Mouse (Mus musculus) midbrain, embryonic 14.5 days (tissue): ENCODE measurements around the gene Rsph6a. TPM values are rescaled to one million over a fixed set of nuclear protein-coding genes. Genes with fewer than 3 reads are reported as not detected.

Experiments
- ATAC-seq: fragments of 200-750 bp; cut with Nextera tagmentation; 2 replicates; pipeline ENCODE4 v1.8.0; 2017; ENCODE audit warnings: moderate number of reproducible peaks, moderate library complexity; ENCODE audit not compliant: low FRiP score, low TSS enrichment
- DNase-seq: peaks from one replicate; pipeline ENCODE4 v3.0.0-alpha.2; 2015
- H3K27ac ChIP-seq: fragments of 300-500 bp; sonication (generic); replicated peaks from 2 replicates; pipeline ENCODE4 v1.5.1; 2014; ENCODE audit warnings: mild to moderate bottlenecking, low read depth, low read length, moderate library complexity
- H3K27me3 ChIP-seq: fragments of 300-500 bp; sonication (generic); 2 replicates; pipeline ENCODE4 v1.6.1; 2014; ENCODE audit warnings: low read length, control low read depth, mixed read lengths; ENCODE audit not compliant: control insufficient read depth, insufficient read depth
- H3K36me3 ChIP-seq: fragments of 300-500 bp; sonication (generic); 2 replicates; pipeline ENCODE4 v1.6.1; 2014; ENCODE audit warnings: low read length, control low read depth; ENCODE audit not compliant: control insufficient read depth, insufficient read depth
- H3K4me1 ChIP-seq: fragments of 300-500 bp; sonication (generic); 2 replicates; pipeline ENCODE4 v1.6.1; 2014; ENCODE audit warnings: mild to moderate bottlenecking, antibody characterized with exemption, low read length, control low read depth; ENCODE audit not compliant: control insufficient read depth, insufficient read depth
- H3K4me2 ChIP-seq: fragments of 300-500 bp; sonication (generic); 2 replicates; pipeline ENCODE4 v1.6.1; 2014; ENCODE audit warnings: mild to moderate bottlenecking, low read length, moderate library complexity
- H3K4me3 ChIP-seq: fragments of 300-500 bp; sonication (generic); replicated peaks from 2 replicates; pipeline ENCODE4 v1.5.1; 2014; ENCODE audit warnings: low read depth, low read length
- H3K9ac ChIP-seq: fragments of 300-500 bp; sonication (generic); replicated peaks from 2 replicates; pipeline ENCODE4 v1.6.1; 2014; ENCODE audit warnings: mild to moderate bottlenecking, low read length, moderate library complexity
- H3K9me3 ChIP-seq: fragments of 300-500 bp; sonication (generic); 2 replicates; pipeline ENCODE4 v1.6.1; 2016; ENCODE audit warnings: low read length, control low read depth, mixed read lengths; ENCODE audit not compliant: control insufficient read depth
- WGBS: fragments of 180-500 bp; shearing (Covaris S2); extraction: QIAGEN DNeasy Blood & Tissue Kit; methylation state at CpG from one replicate; pipeline ENCODE4 v1.1.7; 2014; 5-methylcytosine and 5-hydroxymethylcytosine counted together
- polyA plus RNA-seq: library from polyadenylated mRNA; unstranded; fragments of >200 nt; fragmentation: Nextera tagmentation; extraction: Ambion mirVana; gene quantifications from 2 replicates; pipeline ENCODE4 v1.2.1, GENCODE M21; 2014

The Rsph6a gene
- polyA plus RNA-seq, 1 experiment from 2014 or later: 0.21 TPM

DNA sequence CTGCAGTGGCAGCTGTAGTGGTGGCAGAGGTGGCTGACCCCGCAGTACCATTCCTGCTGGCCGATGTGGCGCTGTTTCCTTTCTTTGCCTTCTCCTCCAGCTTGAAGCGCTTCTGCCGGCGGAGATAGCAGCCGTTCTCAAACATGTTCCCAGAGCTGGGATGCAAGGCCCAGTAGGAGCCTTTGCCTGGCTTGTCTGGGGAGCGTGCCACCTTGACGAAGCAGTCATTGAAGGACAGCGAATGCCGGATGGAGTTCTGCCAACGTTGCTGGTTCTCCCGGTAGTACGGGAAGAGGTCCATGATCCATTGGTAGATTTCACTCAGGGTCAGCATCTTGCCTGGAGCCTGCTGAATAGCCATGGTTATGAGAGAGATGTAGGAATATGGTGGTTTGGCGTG, 40.0 kb upstream of the Rsph6a start:
- Histone ChIP-seq H3K9me3 (no peaks in the 10 kb centered on the region), H3K9ac (no peak overlapping the region), H3K4me3 (no peak overlapping the region), H3K36me3 (no peaks in the 10 kb centered on the region), H3K27me3 (no peaks in the 10 kb centered on the region), H3K27ac (no peak overlapping the region), H3K4me2 (no peak overlapping the region), H3K4me1 (peaks cover 8% of the 10 kb centered on the region; the same call in 1 of the 2 replicates)
- ATAC-seq: no peak
- no peak for DNase-seq
- 66% methylated on average over 15 of the region's 15 CpGs for WGBS

DNA sequence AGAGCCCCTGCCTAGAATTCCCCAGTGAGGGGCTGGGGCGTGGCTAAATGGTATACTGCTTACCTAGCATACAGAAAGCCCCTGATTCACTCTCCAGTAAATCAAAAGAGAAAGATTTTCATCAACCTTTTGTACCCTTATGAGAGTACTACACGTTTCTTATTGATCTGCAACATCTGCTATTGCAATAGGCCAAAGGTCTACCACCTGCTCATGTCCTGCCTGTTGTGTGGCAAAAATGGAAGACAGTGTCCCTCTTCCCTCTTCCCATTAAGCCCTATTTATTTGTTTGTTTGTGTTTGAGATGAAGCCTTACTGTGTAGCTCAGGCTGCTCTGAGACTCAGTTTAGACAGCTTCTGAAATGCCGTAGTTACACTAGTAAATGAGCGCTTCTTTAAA, 38.4 kb upstream of the Rsph6a start:
- H3K27me3 ChIP-seq: peaks cover 3% of the 10 kb centered on the region
- H3K4me1 ChIP-seq: peaks cover 8% of the 10 kb centered on the region; the same call in 1 of the 2 replicates
- no peak overlapping the region for H3K27ac ChIP-seq
- DNase-seq (no peak), ATAC-seq (no peak)
- WGBS: 87% methylated on average over 4 of the region's 4 CpGs
- H3K4me3 ChIP-seq: no peak overlapping the region
- no peak overlapping the region for H3K9ac ChIP-seq
- H3K36me3 ChIP-seq: no peaks in the 10 kb centered on the region
- no peak overlapping the region for H3K4me2 ChIP-seq
- H3K9me3 ChIP-seq: no peaks in the 10 kb centered on the region

- H3K9ac ChIP-seq: no peak overlapping the region
- no peaks in the 10 kb centered on the region for H3K9me3 ChIP-seq
- no peak for DNase-seq
- no peaks in the 10 kb centered on the region for H3K36me3 ChIP-seq
- H3K4me3 ChIP-seq: no peak overlapping the region
- 87% methylated on average over 7 of the region's 7 CpGs for WGBS
- peaks cover 15% of the 10 kb centered on the region for H3K27me3 ChIP-seq
- H3K4me1 ChIP-seq: no peaks in the 10 kb centered on the region
- H3K27ac ChIP-seq: no peak overlapping the region
- ATAC-seq: no peak
- no peak overlapping the region for H3K4me2 ChIP-seq
Measured at GRCm38 (mm10) chr7:19017909-19018308, 36.6 kb upstream of the Rsph6a start.

DNA sequence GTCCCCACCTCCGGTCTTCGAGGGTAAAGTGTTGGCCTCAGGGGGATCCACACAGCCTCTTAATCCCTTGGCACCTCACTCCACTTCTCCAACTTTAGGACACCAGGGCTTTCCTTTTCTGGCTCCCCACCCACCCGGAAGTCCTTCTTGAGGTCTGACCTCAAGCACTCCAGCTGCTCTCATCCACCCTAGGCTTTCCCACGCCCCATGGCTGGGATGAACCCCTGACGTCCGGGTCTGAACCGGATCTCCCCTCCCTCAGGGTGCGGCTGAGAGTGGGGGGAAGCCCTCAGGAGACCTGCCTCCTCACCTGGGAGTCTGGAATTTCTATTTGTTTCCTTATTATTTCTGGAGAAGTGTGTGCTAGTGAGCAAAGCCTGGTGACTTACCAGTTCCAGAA, 33.4 kb upstream of the Rsph6a start:
- 28% methylated on average over 8 of the region's 8 CpGs for WGBS
- Histone ChIP-seq H3K27me3 (peaks cover 24% of the 10 kb centered on the region), H3K4me2 (no peak overlapping the region), H3K27ac (no peak overlapping the region), H3K4me1 (peaks cover 10% of the 10 kb centered on the region; the same call in 1 of the 2 replicates), H3K36me3 (no peaks in the 10 kb centered on the region), H3K9me3 (no peaks in the 10 kb centered on the region), H3K4me3 (no peak overlapping the region), H3K9ac (no peak overlapping the region)
- no peak for DNase-seq
- no peak for ATAC-seq

- H3K27me3 ChIP-seq: peaks cover 24% of the 10 kb centered on the region
- peaks cover 10% of the 10 kb centered on the region; the same call in 1 of the 2 replicates for H3K4me1 ChIP-seq
- DNase-seq: no peak
- no peaks in the 10 kb centered on the region for H3K36me3 ChIP-seq
- ATAC-seq: no peak
- no peak overlapping the region for H3K27ac ChIP-seq
- no peak overlapping the region for H3K9ac ChIP-seq
- no peak overlapping the region for H3K4me3 ChIP-seq
- H3K4me2 ChIP-seq: no peak overlapping the region
- no peaks in the 10 kb centered on the region for H3K9me3 ChIP-seq
- 60% methylated on average over 18 of the region's 18 CpGs for WGBS
Measured at GRCm38 (mm10) chr7:19022189-19022958, 32.1 kb upstream of the Rsph6a start.

DNA sequence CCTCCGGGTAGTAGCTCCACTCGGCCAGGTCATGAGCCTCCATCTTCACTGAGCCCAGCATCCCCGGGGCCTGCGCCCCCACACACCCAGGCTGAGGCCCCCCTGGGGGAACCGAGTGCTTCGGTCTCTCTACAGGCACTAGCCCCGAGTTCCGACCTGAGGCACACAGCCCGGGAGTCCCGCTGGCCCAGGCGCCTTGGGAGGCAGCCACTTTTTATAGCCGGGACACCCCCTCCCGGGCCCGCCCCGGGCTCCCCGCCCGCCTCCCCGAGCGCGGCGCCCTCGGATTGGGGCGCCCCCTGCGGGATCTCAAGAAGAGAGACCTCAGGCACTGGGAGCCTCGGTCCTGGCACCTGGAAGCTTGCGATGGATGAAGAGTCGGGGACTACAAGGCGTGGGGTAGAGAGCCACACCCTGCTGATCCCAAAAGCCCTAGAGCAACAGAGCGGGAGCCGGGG, 31.1 kb upstream of the Rsph6a start, which contains the start of gene Foxa3:
Gene Foxa3, minus strand, starts transcription at position 182 of the 458 bp plus-strand sequence.
- Histone ChIP-seq H3K36me3 (no peaks in the 10 kb centered on the region), H3K27me3 (peaks cover 24% of the 10 kb centered on the region), H3K4me2 (peak within 1 kb of the TSS; percentile 90), H3K9ac (peak within 1 kb of the TSS; percentile 87), H3K9me3 (no peaks in the 10 kb centered on the region), H3K4me3 (peak within 1 kb of the TSS; percentile 82), H3K27ac (peak within 1 kb of the TSS; percentile 67), H3K4me1 (peaks cover 10% of the 10 kb centered on the region; the same call in 1 of the 2 replicates)
- 4% methylated on average over 29 of the region's 30 CpGs for WGBS
- ATAC-seq: 0 out of 2 replicates have a peak, but pooled peaks have one; percentile 12
- DNase-seq: no peak

DNA sequence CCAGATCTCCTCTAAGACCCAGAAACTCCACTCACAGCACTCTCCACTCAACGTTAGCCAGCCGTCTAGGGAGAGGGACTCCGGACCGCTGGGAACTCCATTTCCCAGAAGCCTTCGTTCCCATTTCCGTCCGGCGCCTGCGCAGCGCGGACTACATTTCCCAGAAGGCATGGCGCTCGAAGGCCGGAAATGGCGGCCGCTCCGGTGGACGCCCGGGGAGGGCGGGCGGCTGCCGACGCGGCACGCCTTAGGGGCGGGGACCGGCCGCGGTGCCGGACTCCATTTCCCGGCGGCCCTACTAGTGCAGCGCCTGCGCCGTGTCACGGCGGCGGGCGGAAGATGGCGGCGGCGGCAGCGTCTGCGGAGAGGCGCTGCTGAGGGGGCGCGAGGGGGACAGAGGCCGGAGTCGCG, 30.4 kb upstream of the Rsph6a start, which contains the start of gene Sympk:
Gene Sympk, plus strand, starts transcription at position 282 of the 411 bp plus-strand sequence.
- H3K9ac ChIP-seq: peak within 1 kb of the TSS; percentile 87
- H3K9me3 ChIP-seq: no peaks in the 10 kb centered on the region
- H3K4me3 ChIP-seq: peak within 1 kb of the TSS; percentile 82
- ATAC-seq (peak; percentile 96), DNase-seq (peak; percentile 99)
- H3K4me2 ChIP-seq: peak within 1 kb of the TSS; percentile 90
- H3K36me3 ChIP-seq: peaks cover 5% of the 10 kb centered on the region
- peaks cover 10% of the 10 kb centered on the region; the same call in 1 of the 2 replicates for H3K4me1 ChIP-seq
- H3K27me3 ChIP-seq: peaks cover 24% of the 10 kb centered on the region
- peak within 1 kb of the TSS; percentile 67 for H3K27ac ChIP-seq
- under 1% methylated on average over 50 of the region's 50 CpGs for WGBS

- peak overlapping the region; percentile 90 for H3K4me2 ChIP-seq
- peak overlapping the region; percentile 87 for H3K9ac ChIP-seq
- H3K9me3 ChIP-seq: no peaks in the 10 kb centered on the region
- peak overlapping the region; percentile 67 for H3K27ac ChIP-seq
- H3K36me3 ChIP-seq: peaks cover 11% of the 10 kb centered on the region
- H3K4me1 ChIP-seq: peaks cover 10% of the 10 kb centered on the region; the same call in 1 of the 2 replicates
- peaks cover 24% of the 10 kb centered on the region for H3K27me3 ChIP-seq
- H3K4me3 ChIP-seq: peak overlapping the region; percentile 82
- ATAC-seq (peak; percentile 53), DNase-seq (no peak)
- WGBS: 3% methylated on average over 36 of the region's 36 CpGs
Measured at GRCm38 (mm10) chr7:19024581-19025255, 29.8 kb upstream of the Rsph6a start.
